Mouse (Mus musculus) liver, adult 2 months (tissue): ENCODE results near the gene Ubash3b.

ENCODE experiments used
- CTCF ChIP-seq: fragments of 200-500 bp; IDR thresholded peaks from 2 replicates; pipeline ENCODE4 v1.5.1; 2011; ENCODE audit warnings: low read depth, low read length, control low read depth
- POLR2A ChIP-seq: fragments of 200-500 bp; IDR thresholded peaks from 2 replicates; pipeline ENCODE4 v1.6.1; 2011; ENCODE audit warnings: low read length, control low read depth; ENCODE audit not compliant: insufficient read depth; ENCODE audit errors: extremely low read depth

DNA sequence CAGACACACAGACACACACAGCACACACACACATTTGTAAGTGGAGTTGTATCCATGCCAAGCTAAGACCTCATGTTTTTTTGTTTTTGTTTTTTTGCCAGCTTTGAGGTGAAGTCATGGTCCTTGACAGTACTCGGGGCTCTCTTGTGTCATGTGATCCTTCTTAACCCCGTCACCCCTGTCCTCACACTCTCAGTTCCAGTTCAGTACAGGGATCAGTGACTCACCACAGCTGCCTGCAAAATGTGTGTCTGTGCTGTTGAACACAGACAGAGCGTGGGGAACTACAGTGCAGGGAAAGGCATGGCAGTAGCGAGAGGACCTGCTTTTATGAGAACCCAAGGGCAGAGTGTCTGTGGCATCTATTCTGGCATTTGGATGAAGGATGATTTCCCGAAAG lies 17.6 kb upstream of the Ubash3b start:
- TF ChIP-seq POLR2A, result no peak
- TF ChIP-seq CTCF, result no peak
